Mouse (Mus musculus) lung, postnatal 0 days (tissue): ENCODE data around the gene Plscr1.

Experiments
- CTCF ChIP-seq: IDR thresholded peaks from 2 replicates; pipeline ENCODE4 v1.5.1; 2016; ENCODE audit warnings: antibody characterized with exemption, mild to moderate bottlenecking
- EP300 ChIP-seq: IDR thresholded peaks from 2 replicates; pipeline ENCODE4 v1.6.1; 2016; ENCODE audit warnings: antibody characterized with exemption, mild to moderate bottlenecking, control low read depth

DNA sequence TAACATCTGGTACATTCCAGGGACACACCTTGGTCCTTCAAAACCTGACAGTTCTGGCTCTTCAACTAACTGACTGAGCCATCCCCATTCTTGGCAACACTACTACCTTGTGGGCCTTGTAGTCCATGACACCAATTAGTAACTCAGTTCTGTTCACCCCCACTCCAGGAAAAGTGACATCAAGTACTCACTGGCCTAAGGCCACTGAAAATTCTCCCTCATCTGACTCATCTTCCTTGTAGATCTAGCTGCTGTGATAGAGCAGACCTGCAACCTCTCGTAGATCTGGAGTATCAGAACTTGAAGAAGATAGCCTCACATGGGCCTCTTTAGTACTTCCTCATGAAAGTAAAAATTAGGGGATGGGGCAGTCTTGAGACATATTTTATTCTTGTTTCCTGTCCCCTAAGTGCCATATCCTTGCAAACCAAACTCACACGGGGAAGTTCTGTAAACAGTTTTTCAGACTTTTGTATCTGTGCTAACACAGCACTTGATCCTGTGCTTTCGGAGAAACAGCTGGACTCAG lies 23.4 kb upstream of the Plscr1 start:
- TF ChIP-seq CTCF (no peak), EP300 (no peak)
